Mouse (Mus musculus) brain, adult 10 weeks (tissue): Measurements from ENCODE around the gene Olfr1026. TPM values are rescaled to one million over a fixed set of nuclear protein-coding genes. Genes with fewer than 3 reads are reported as not detected.

Experiments used
- polyA plus RNA-seq: library from polyadenylated mRNA; stranded (reverse); fragments of 350-450 nt; fragmentation: Illumina TruSeq; extraction: RNeasy Lipid Tissue Mini Kit (QIAGEN cat#74804); gene quantifications from one replicate; pipeline ENCODE4 v1.2.3, GENCODE M21; 2015; ENCODE audit warnings: low read depth, low replicate concordance

The Olfr1026 gene
- polyA plus RNA-seq = not detected

GRCm38 (mm10) chr2:85921258-85921657 is at the start of gene Olfr1026:
Olfr1026 (plus strand) TSS chr2:85921558.

DNA sequence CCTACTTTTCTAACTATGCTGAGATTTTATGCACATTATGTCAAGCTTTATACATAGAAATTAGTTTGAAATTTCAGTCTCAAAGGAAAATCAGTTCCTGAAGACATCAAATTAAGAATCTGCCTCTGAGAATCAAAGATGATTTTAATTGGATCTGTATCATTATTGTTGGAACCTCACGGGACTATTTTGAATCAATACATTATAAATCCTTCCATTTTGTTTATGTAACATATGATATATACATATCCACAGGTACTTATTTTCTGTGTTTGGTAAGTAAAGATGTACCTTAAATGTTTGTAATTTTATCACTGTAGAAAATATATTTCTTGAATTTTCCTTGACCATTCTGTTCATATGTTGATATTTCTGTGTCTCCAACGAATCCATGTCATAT is 36.0 kb upstream of the Olfr1026 start, which contains the start of gene Olfr1023:
TSS of gene Olfr1023 (plus strand) at position 301 of the 400 bp plus-strand sequence.

GRCm38 (mm10) chr2:85904952-85905351 is 16.4 kb upstream of the Olfr1026 start, which contains the start of gene Olfr1024:
Olfr1024 (minus strand) TSS chr2:85905052.

GRCm38 (mm10) chr2:85914893-85915292 is 6.5 kb upstream of the Olfr1026 start, which contains the start of gene Olfr1025-ps1:
Olfr1025-ps1 (plus strand) TSS chr2:85915193.

DNA sequence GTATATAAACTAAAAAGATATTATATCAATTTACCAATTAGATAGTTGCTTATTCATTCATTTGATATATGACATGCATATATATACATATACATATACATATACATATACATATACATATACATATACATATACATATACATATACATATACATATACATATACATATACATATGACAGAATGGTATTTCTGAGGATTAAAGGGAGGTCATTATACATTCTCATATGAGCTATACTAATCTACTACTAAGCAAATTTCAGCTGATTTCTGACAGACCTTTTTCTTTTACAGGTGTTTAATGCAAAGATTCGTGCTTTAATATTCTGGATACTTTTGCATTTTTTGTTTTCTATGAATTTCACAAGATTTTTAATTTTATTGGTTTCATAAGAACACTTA is 28.8 kb downstream of the Olfr1026 start, which contains the start of gene Olfr1028:
TSS of gene Olfr1028 (plus strand) at position 301 of the 400 bp plus-strand sequence.

GRCm38 (mm10) chr2:85973595-85973994 is 52.2 kb downstream of the Olfr1026 start, which contains the start of gene Olfr1029:
Olfr1029 (plus strand) TSS chr2:85973895.

Other genes starting within 250 kb of the Olfr1026 start
- gene Olfr1006, start 242.8 kb upstream of the Olfr1026 start, polyA plus RNA-seq = not detected
- gene Olfr1008, start 232.1 kb upstream of the Olfr1026 start, polyA plus RNA-seq = not detected
- gene Olfr1009, start 206.1 kb upstream of the Olfr1026 start, polyA plus RNA-seq = not detected
- not detected for gene Olfr1012, start 158.8 kb upstream of the Olfr1026 start, polyA plus RNA-seq
- not detected for gene Olfr1013, start 154.5 kb upstream of the Olfr1026 start, polyA plus RNA-seq
- not detected for gene Olfr1014, start 148.8 kb upstream of the Olfr1026 start, polyA plus RNA-seq
- gene Olfr1015, start 139.5 kb upstream of the Olfr1026 start, polyA plus RNA-seq = not detected
- gene Olfr1016, start 119.0 kb upstream of the Olfr1026 start, polyA plus RNA-seq = not detected
- gene Olfr1018, start 103.1 kb upstream of the Olfr1026 start, polyA plus RNA-seq = not detected
- gene Olfr1019, start 76.1 kb upstream of the Olfr1026 start, polyA plus RNA-seq = not detected
- not detected for gene Olfr1020, start 74.5 kb upstream of the Olfr1026 start, polyA plus RNA-seq
- not detected for gene Olfr1022, start 53.0 kb upstream of the Olfr1026 start, polyA plus RNA-seq
- not detected for gene Olfr1023, start 35.9 kb upstream of the Olfr1026 start, polyA plus RNA-seq
- gene Olfr1024, start 16.5 kb upstream of the Olfr1026 start, polyA plus RNA-seq = not detected
- gene Olfr1025-ps1, start 6.4 kb upstream of the Olfr1026 start, polyA plus RNA-seq = not detected
- gene Olfr1028, start 28.9 kb downstream of the Olfr1026 start, polyA plus RNA-seq = not detected
- gene Olfr1029, start 52.3 kb downstream of the Olfr1026 start, polyA plus RNA-seq = not detected
- gene Olfr1030, start 57.7 kb downstream of the Olfr1026 start, polyA plus RNA-seq = not detected
- not detected for gene Olfr1031, start 68.7 kb downstream of the Olfr1026 start, polyA plus RNA-seq
- gene Olfr1032, start 84.0 kb downstream of the Olfr1026 start, polyA plus RNA-seq = not detected
- gene Olfr1033, start 99.1 kb downstream of the Olfr1026 start, polyA plus RNA-seq = 0.13 TPM
- not detected for gene Olfr1034, start 124.3 kb downstream of the Olfr1026 start, polyA plus RNA-seq
- gene Olfr1036, start 152.4 kb downstream of the Olfr1026 start, polyA plus RNA-seq = not detected
- gene Olfr1037, start 165.8 kb downstream of the Olfr1026 start, polyA plus RNA-seq = not detected
- not detected for gene Olfr1039, start 214.4 kb downstream of the Olfr1026 start, polyA plus RNA-seq
- gene Olfr1040, start 225.2 kb downstream of the Olfr1026 start, polyA plus RNA-seq = not detected
- gene Olfr1042, start 240.3 kb downstream of the Olfr1026 start, polyA plus RNA-seq = not detected
- gene Olfr1043, start 246.0 kb downstream of the Olfr1026 start, polyA plus RNA-seq = not detected